Mouse (Mus musculus) right cerebral cortex, postnatal 4 days (tissue): ENCODE data around the gene Mpp2.

Source experiments
- DNase-seq: peaks from one replicate; pipeline ENCODE4 v3.0.0-alpha.2; 2022

The Mpp2 gene

GRCm38 (mm10) chr11:102070426-102070825, 17.9 kb downstream of the Mpp2 start:
- DNase-seq = no peak

- no peak for DNase-seq
These were observed 18.7 kb downstream of the Mpp2 start for GRCm38 (mm10) chr11:102069633-102070032.

GRCm38 (mm10) chr11:102068969-102069368, 19.3 kb downstream of the Mpp2 start:
- no peak for DNase-seq

- DNase-seq = no peak
These were observed 25.2 kb downstream of the Mpp2 start for GRCm38 (mm10) chr11:102063076-102063475.

GRCm38 (mm10) chr11:102061941-102062473, 26.3 kb downstream of the Mpp2 start:
- DNase-seq = no peak

- DNase-seq = peak; percentile 79
These were observed 26.9 kb downstream of the Mpp2 start for GRCm38 (mm10) chr11:102061236-102061940.

GRCm38 (mm10) chr11:102053847-102054246, 34.5 kb downstream of the Mpp2 start:
- peak; percentile 67 for DNase-seq

GRCm38 (mm10) chr11:102053183-102053582, 35.1 kb downstream of the Mpp2 start:
- no peak for DNase-seq

GRCm38 (mm10) chr11:102052697-102053096, 35.6 kb downstream of the Mpp2 start:
- DNase-seq = no peak

GRCm38 (mm10) chr11:102051954-102052353, 36.4 kb downstream of the Mpp2 start:
- DNase-seq = no peak

GRCm38 (mm10) chr11:102051541-102051940, 36.8 kb downstream of the Mpp2 start:
- no peak for DNase-seq

GRCm38 (mm10) chr11:102049875-102050482, 38.3 kb downstream of the Mpp2 start:
- no peak for DNase-seq

GRCm38 (mm10) chr11:102046607-102047006, 41.7 kb downstream of the Mpp2 start:
- DNase-seq = no peak

GRCm38 (mm10) chr11:102044691-102045212, 43.6 kb downstream of the Mpp2 start:
- no peak for DNase-seq

GRCm38 (mm10) chr11:102043381-102043780, 44.9 kb downstream of the Mpp2 start:
- no peak for DNase-seq

- DNase-seq = no peak
These were observed 45.3 kb downstream of the Mpp2 start for GRCm38 (mm10) chr11:102042971-102043370.

GRCm38 (mm10) chr11:102041350-102041949, 46.9 kb downstream of the Mpp2 start, which contains the start of gene Cd300lg:
Cd300lg (plus strand) TSS chr11:102041509.
- DNase-seq = no peak

GRCm38 (mm10) chr11:102040646-102041045, 47.7 kb downstream of the Mpp2 start:
- no peak for DNase-seq

- peak; percentile 89 for DNase-seq
These were observed 48.2 kb downstream of the Mpp2 start for GRCm38 (mm10) chr11:102040138-102040524.

GRCm38 (mm10) chr11:102039487-102040137, 48.7 kb downstream of the Mpp2 start:
- no peak for DNase-seq

- no peak for DNase-seq
These were observed 50.5 kb downstream of the Mpp2 start for GRCm38 (mm10) chr11:102037789-102038188.

GRCm38 (mm10) chr11:102036336-102036735, 52.0 kb downstream of the Mpp2 start:
- DNase-seq = no peak

GRCm38 (mm10) chr11:102035456-102035960, 52.8 kb downstream of the Mpp2 start:
- DNase-seq = no peak
